Mouse (Mus musculus) 3T3-L1 (cell line): ENCODE results near the gene Vmn1r138.
"Not testable (repeated sequence)": the region's sequence is repeated elsewhere in the genome, so short reads cannot be mapped to it uniquely, and the experiment has no call there.

Source experiments
- DNase-seq: peaks from one replicate; pipeline ENCODE4 v3.0.0-alpha.2; 2015; ENCODE audit warnings: low read depth, low spot score

The Vmn1r138 gene

DNA sequence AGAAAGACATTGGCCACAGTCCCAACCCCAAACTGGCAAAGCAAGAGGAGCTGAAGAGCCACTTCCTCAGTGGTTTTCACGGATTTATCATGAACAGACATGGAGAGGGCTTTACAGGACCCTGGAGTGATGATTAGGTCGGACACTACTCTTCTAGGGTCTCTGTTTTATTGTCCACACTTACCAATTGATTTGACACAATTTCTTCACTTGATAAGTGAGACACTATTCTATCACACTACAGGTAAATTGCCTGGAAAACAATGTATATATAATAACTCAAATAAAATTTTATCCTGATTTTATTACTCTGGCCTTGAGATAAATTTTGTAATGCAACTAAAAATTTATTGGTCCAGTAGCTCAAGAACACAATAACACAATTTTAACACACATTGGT is at the start of gene Vmn1r138:
Vmn1r138 (minus strand) TSS at position 101 of the 400 bp plus-strand sequence.
- DNase-seq, result not testable (repeated sequence)

DNA sequence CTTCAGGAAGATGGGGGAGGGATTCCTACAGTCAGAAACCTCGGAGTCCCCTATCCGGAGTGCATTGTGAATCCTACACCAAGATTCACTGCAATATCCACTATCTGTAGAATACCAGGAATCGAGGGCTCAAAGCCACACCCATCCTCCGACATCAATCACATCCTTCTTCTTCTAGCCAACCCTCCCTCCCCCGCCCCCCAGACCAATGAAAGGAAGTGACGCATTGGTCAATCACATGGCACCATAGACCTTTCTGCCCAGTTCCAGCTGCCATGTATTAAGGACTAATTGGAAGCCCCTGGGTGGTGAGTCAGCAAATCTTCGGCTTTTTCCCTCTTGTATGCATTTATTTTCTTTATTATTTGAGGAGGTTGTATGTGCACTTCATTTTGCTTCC is 40.1 kb upstream of the Vmn1r138 start, which contains the start of gene Vmn1r139:
Vmn1r139 (plus strand) TSS at position 301 of the 400 bp plus-strand sequence.
- DNase-seq, result not testable (repeated sequence)

DNA sequence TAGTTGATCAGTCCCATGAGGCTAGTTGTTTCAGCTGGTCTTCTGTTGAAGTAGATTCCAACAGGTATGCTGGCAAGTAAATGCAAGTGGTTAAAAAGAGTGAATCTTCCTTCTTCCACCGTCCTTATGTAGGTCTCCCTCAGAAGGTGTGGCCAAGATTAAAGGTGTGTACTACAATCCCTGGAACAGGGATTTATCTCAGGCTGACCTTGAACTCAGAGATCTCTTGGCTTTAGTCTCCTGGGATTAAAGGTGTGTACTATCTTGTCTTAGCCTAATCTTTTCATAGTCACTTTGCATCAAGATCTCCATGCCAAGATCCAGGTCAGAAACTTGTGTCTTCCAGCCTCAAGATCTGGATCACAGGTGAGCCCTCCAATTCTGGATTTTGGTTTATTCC is 27.5 kb upstream of the Vmn1r138 start, which contains the start of gene Gm6176:
Gm6176 (minus strand) TSS at position 101 of the 400 bp plus-strand sequence.
- not testable (repeated sequence) for DNase-seq

DNA sequence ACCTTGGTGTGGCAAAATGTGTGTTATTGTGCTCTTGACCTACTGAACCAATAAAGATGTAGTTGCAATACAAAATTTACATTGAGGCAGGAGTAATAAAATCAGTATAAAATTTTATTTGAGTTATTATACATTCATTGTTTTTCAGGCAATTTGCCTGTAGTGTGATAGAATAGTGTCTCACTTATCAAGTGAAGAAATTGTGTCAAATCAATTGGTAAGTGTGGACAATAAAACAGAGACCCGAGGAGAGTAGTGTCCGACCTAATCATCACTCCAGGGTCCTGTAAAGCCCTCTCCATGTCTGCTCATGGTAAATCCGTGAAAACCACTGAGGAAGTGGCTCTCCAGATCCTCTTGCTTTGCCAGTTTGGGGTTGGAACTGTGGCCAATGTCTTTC is 34.4 kb downstream of the Vmn1r138 start, which contains the start of gene Vmn1r137:
Vmn1r137 (plus strand) TSS at position 301 of the 400 bp plus-strand sequence.
- DNase-seq, result not testable (repeated sequence)
